Mouse (Mus musculus) heart, postnatal 0 days (tissue): Measurements from ENCODE around the gene Mydgf.

ENCODE experiments used
- CTCF ChIP-seq: IDR thresholded peaks from 2 replicates; pipeline ENCODE4 v1.5.1; 2016; ENCODE audit warnings: antibody characterized with exemption, control low read depth, low read depth
- EP300 ChIP-seq: IDR thresholded peaks from 2 replicates; pipeline ENCODE4 v1.6.1; 2016; ENCODE audit warnings: antibody characterized with exemption, low read depth

DNA sequence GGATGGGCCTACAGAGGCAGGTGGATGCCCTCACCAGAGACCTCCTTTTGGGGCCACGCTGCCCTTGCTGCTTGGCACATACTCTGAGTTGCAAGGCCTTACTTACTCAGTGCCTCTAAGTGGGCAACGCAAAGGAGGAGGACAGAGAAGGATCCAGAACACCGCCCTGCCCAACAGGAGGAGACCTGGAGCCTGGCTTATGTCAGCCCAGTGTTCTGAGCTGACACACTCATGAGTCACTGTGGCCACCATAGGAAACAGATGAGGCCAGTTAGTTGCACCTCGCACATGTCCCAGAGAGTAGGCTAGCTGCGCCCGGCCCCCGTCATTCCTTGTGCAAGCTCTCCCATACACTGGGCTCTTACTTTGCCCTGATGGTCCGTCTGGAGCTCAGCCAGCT lies 18.8 kb upstream of the Mydgf start:
- TF ChIP-seq CTCF: no peak
- TF ChIP-seq EP300: no peak
